ENCODE assay signal across 24 mouse cellular contexts in the genomic region with DNA sequence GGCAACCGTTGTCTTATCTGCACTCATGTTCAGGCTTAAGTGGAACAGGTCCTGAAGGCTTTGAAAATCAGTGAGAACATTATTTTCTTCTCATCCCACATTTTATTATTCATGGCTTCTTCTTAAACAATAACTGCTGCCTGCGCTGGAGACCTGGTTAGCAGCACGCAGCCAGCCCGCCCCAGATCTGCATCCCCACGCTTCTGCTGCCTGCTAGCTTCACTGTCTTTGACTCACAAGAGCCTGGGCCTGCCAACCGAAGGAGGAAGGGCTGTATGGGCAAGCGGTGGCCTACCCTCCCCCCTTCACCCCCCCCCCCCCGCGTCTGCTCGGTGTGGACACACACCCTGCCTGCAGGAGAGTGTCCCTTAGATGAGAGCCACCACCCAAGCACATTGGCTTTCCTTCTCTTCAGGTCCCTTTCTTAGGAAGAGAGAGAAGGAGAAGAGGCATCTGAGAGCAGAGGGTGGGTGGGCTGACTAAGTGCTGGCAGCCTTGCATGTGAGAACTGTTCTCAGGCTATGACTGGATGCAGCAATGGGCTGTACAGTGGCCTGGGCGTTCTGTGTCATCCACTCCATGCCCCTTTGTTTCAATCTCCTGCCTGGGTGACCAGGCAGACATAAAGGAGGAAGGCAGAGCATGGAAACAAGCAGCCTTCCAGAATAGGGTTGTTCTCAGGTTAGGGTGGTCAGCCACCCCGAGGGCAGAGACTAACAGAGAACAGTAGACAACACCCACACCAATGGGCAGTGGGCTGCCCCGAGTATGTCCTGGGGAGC.
A peak's percentile ranks its signal among the peaks of the same experiment; 100 is the strongest.
DNase-seq lines count a peak whose midpoint lies in the region; ATAC-seq and TF ChIP-seq lines count a peak whose summit lies in the region.
"Had no signal": no experiment of that assay in that cellular context is flagged by ENCODE, and none has a peak within 500 bp of the region (broad histone marks: within the 10 kb centered on the region; RNA-seq: fewer than 3 reads in every experiment).

No protein-coding gene starts in this region.

- H3K9me3 ChIP-seq in forebrain, embryonic 10.5 days = no peaks in the 10 kb centered on the region
- H3K9me3 ChIP-seq in forebrain, embryonic 16.5 days (ENCODE audit: control insufficient read depth, low read length) = no peaks in the 10 kb centered on the region
- H3K9me3 ChIP-seq in hindbrain, postnatal 0 days (ENCODE audit: low read length) = no peaks in the 10 kb centered on the region
- H3K9me3 ChIP-seq in hindbrain, embryonic 13.5 days = no peaks in the 10 kb centered on the region
- H3K9me3 ChIP-seq in midbrain, embryonic 16.5 days (replicated peaks; ENCODE audit: control insufficient read depth, low read length, poor library complexity, severe bottlenecking) = no peaks in the 10 kb centered on the region
- no peaks in the 10 kb centered on the region for H3K9me3 ChIP-seq in midbrain, embryonic 15.5 days
- H3K9me3 ChIP-seq: forebrain, embryonic 15.5 days; heart, embryonic 15.5 days; limb, embryonic 12.5 days; neural tube, embryonic 13.5 days had no signal

- peaks cover 32% of the 10 kb centered on the region for H3K4me1 ChIP-seq in forebrain, embryonic 10.5 days
- H3K4me1 ChIP-seq in forebrain, embryonic 16.5 days (replicated peaks; ENCODE audit: control insufficient read depth, insufficient read depth, low read length) = no peaks in the 10 kb centered on the region
- H3K4me1 ChIP-seq in hindbrain, postnatal 0 days (ENCODE audit: insufficient read depth, low read length) = no peaks in the 10 kb centered on the region
- peaks cover 22% of the 10 kb centered on the region for H3K4me1 ChIP-seq in hindbrain, embryonic 13.5 days (replicated peaks)
- H3K4me1 ChIP-seq in midbrain, embryonic 16.5 days (ENCODE audit: control insufficient read depth, insufficient read depth, low read length) = peaks cover 27% of the 10 kb centered on the region; the same call in 1 of the 2 replicates
- peaks cover 28% of the 10 kb centered on the region for H3K4me1 ChIP-seq in midbrain, embryonic 15.5 days
- H3K4me1 ChIP-seq: forebrain, embryonic 15.5 days; heart, embryonic 15.5 days; limb, embryonic 12.5 days had no signal

- no peaks in the 10 kb centered on the region for H3K27me3 ChIP-seq in forebrain, embryonic 10.5 days (ENCODE audit: poor library complexity, severe bottlenecking)
- no peaks in the 10 kb centered on the region for H3K27me3 ChIP-seq in forebrain, embryonic 16.5 days (replicated peaks; ENCODE audit: control insufficient read depth, insufficient read depth, low read length)
- no peaks in the 10 kb centered on the region for H3K27me3 ChIP-seq in hindbrain, postnatal 0 days (ENCODE audit: insufficient read depth, low read length)
- H3K27me3 ChIP-seq in hindbrain, embryonic 13.5 days = no peaks in the 10 kb centered on the region
- no peaks in the 10 kb centered on the region for H3K27me3 ChIP-seq in midbrain, embryonic 16.5 days (ENCODE audit: control insufficient read depth, insufficient read depth, low read depth, low read length)
- no peaks in the 10 kb centered on the region for H3K27me3 ChIP-seq in midbrain, embryonic 15.5 days (replicated peaks)
- H3K27me3 ChIP-seq: forebrain, embryonic 15.5 days; heart, embryonic 15.5 days; limb, embryonic 12.5 days; neural tube, embryonic 13.5 days had no signal

- no peak for ATAC-seq in forebrain, embryonic 16.5 days
- peak; percentile 55 for ATAC-seq in hindbrain, postnatal 0 days
- no peak for ATAC-seq in hindbrain, embryonic 13.5 days (ENCODE audit: low FRiP score)
- ATAC-seq in midbrain, embryonic 16.5 days = no peak
- ATAC-seq in midbrain, embryonic 15.5 days (replicated peaks) = no peak
- ATAC-seq: forebrain, embryonic 15.5 days; lung, postnatal 0 days had no signal

- H3K4me3 ChIP-seq in forebrain, embryonic 10.5 days = no peak overlapping the region
- H3K4me3 ChIP-seq in forebrain, embryonic 16.5 days (replicated peaks; ENCODE audit: low read length) = no peak overlapping the region
- no peak overlapping the region for H3K4me3 ChIP-seq in hindbrain, postnatal 0 days (ENCODE audit: low read length)
- no peak overlapping the region for H3K4me3 ChIP-seq in hindbrain, embryonic 13.5 days
- no peak overlapping the region for H3K4me3 ChIP-seq in midbrain, embryonic 16.5 days (ENCODE audit: low read depth, low read length)
- no peak overlapping the region for H3K4me3 ChIP-seq in midbrain, embryonic 15.5 days
- H3K4me3 ChIP-seq: forebrain, embryonic 15.5 days; heart, adult 2 months; heart, embryonic 15.5 days; limb, embryonic 12.5 days; neural tube, embryonic 13.5 days had no signal

- DNase-seq in forebrain, embryonic 10.5 days (ENCODE audit: extremely low spot score, low spot score) = no peak
- no peak for DNase-seq in hindbrain, postnatal 0 days (ENCODE audit: low spot score)
- DNase-seq in Muller cell, postnatal 12 days (ENCODE audit: inconsistent ontology term) = peak; percentile 11
- no peak for DNase-seq in embryo, embryonic 10.5 days (ENCODE audit: low spot score)
- DNase-seq: adrenal gland, postnatal 10 days; cerebellum, adult 8-10 months; cerebellum, postnatal 36 days; gastrocnemius, postnatal 36 days; heart, adult 2 months; heart, postnatal 36 days; kidney, adult 18-20 months; kidney, postnatal 10 days; right cerebral cortex, postnatal 14 days; thymus, postnatal 25 days had no signal

- H3K36me3 ChIP-seq in forebrain, embryonic 10.5 days (replicated peaks) = peaks cover 36% of the 10 kb centered on the region
- H3K36me3 ChIP-seq in forebrain, embryonic 16.5 days (ENCODE audit: control insufficient read depth, insufficient read depth) = no peaks in the 10 kb centered on the region
- no peaks in the 10 kb centered on the region for H3K36me3 ChIP-seq in hindbrain, postnatal 0 days (ENCODE audit: insufficient read depth, low read length)
- no peaks in the 10 kb centered on the region for H3K36me3 ChIP-seq in hindbrain, embryonic 13.5 days
- H3K36me3 ChIP-seq in midbrain, embryonic 16.5 days (ENCODE audit: control insufficient read depth, insufficient read depth, low read length) = no peaks in the 10 kb centered on the region
- H3K36me3 ChIP-seq in midbrain, embryonic 15.5 days (replicated peaks) = no peaks in the 10 kb centered on the region
- H3K36me3 ChIP-seq: forebrain, embryonic 15.5 days; neural tube, embryonic 13.5 days had no signal

- WGBS in forebrain, embryonic 10.5 days = 76% methylated on average over 13 of the region's 13 CpGs
- 59% methylated on average over 13 of the region's 13 CpGs for WGBS in forebrain, embryonic 16.5 days
- whole genome bisulfite sequencing in hindbrain, postnatal 0 days = 63% methylated on average over 11 of the region's 13 CpGs
- 73% methylated on average over 13 of the region's 13 CpGs for WGBS in hindbrain, embryonic 13.5 days
- 63% methylated on average over 13 of the region's 13 CpGs for WGBS in midbrain, embryonic 16.5 days
- 74% methylated on average over 13 of the region's 13 CpGs for WGBS in midbrain, embryonic 15.5 days

- H3K4me2 ChIP-seq in forebrain, embryonic 16.5 days (ENCODE audit: low read length) = no peak overlapping the region
- H3K4me2 ChIP-seq in hindbrain, postnatal 0 days (ENCODE audit: low read depth, low read length) = no peak overlapping the region
- no peak overlapping the region for H3K4me2 ChIP-seq in hindbrain, embryonic 13.5 days
- H3K4me2 ChIP-seq in midbrain, embryonic 16.5 days (ENCODE audit: low read length) = no peak overlapping the region
- no peak overlapping the region for H3K4me2 ChIP-seq in midbrain, embryonic 15.5 days
- H3K4me2 ChIP-seq: forebrain, embryonic 15.5 days; heart, embryonic 15.5 days; limb, embryonic 12.5 days; neural tube, embryonic 13.5 days had no signal

- H3K9ac ChIP-seq in forebrain, embryonic 16.5 days (replicated peaks; ENCODE audit: low read depth, low read length) = no peak overlapping the region
- no peak overlapping the region for H3K9ac ChIP-seq in hindbrain, postnatal 0 days (replicated peaks; ENCODE audit: low read length)
- no peak overlapping the region for H3K9ac ChIP-seq in hindbrain, embryonic 13.5 days
- H3K9ac ChIP-seq in midbrain, embryonic 16.5 days (ENCODE audit: low read depth, low read length) = no peak overlapping the region
- H3K9ac ChIP-seq in midbrain, embryonic 15.5 days = no peak overlapping the region
- H3K9ac ChIP-seq: forebrain, embryonic 15.5 days; heart, embryonic 15.5 days; limb, embryonic 12.5 days; neural tube, embryonic 13.5 days had no signal

- H3K27ac ChIP-seq in forebrain, embryonic 10.5 days = peak overlapping the region; percentile 51; the same call in 1 of the 2 replicates
- no peak overlapping the region for H3K27ac ChIP-seq in forebrain, embryonic 16.5 days (ENCODE audit: low read length)
- H3K27ac ChIP-seq in hindbrain, postnatal 0 days = no peak overlapping the region
- no peak overlapping the region for H3K27ac ChIP-seq in hindbrain, embryonic 13.5 days
- 0 out of 2 replicates have a peak overlapping the region, but pooled peaks have one; percentile 4 for H3K27ac ChIP-seq in midbrain, embryonic 16.5 days (ENCODE audit: low read length)
- H3K27ac ChIP-seq in midbrain, embryonic 15.5 days = no peak overlapping the region
- H3K27ac ChIP-seq: forebrain, embryonic 15.5 days; heart, adult 2 months; heart, embryonic 15.5 days; limb, embryonic 12.5 days; macrophage; neural tube, embryonic 13.5 days had no signal

- TF ChIP-seq CTCF in hindbrain, postnatal 0 days (IDR thresholded peaks at IDR 0.05; ENCODE audit: low read depth) = no peak

Comparison
In these comparisons a context has a peak if more than half of its experiments do, and no peak if none do; other contexts are left out.
1. H3K27ac ChIP-seq: peak in forebrain, embryonic 10.5 days (single experiment) and midbrain, embryonic 16.5 days (single experiment); none in forebrain, embryonic 16.5 days (single experiment), hindbrain, postnatal 0 days (single experiment), hindbrain, embryonic 13.5 days (single experiment) and midbrain, embryonic 15.5 days (single experiment).